Comparison of ENCODE assay signal across 16 mouse cellular contexts in genomic region chr15:81650636-81651035, GRCm38 (mm10). TPM values are rescaled to one million over a fixed set of nuclear protein-coding genes. Genes with fewer than 3 reads are reported as not detected.
DNase-seq lines count a peak whose midpoint lies in the region; ATAC-seq and TF ChIP-seq lines count a peak whose summit lies in the region.
"Had no signal": no experiment of that assay in that cellular context is flagged by ENCODE, and none has a peak within 500 bp of the region (broad histone marks: within the 10 kb centered on the region; RNA-seq: fewer than 3 reads in every experiment).

No protein-coding gene starts in this region.

- no peak overlapping the region for H3K9ac ChIP-seq in intestine, embryonic 14.5 days (ENCODE audit: low read length)
- H3K9ac ChIP-seq in intestine, postnatal 0 days (ENCODE audit: low read depth, low read length): no peak overlapping the region
- H3K9ac ChIP-seq: embryonic facial prominence, embryonic 12.5 days; hindbrain, embryonic 15.5 days; lung, embryonic 14.5 days; neural tube, embryonic 15.5 days had no signal

- H3K36me3 ChIP-seq in intestine, embryonic 14.5 days (ENCODE audit: control insufficient read depth, insufficient read depth, low read length): peaks cover 63% of the 10 kb centered on the region
- H3K36me3 ChIP-seq in intestine, postnatal 0 days (ENCODE audit: control insufficient read depth, insufficient read depth): peaks cover 48% of the 10 kb centered on the region

- H3K9me3 ChIP-seq in intestine, embryonic 14.5 days (ENCODE audit: control insufficient read depth, low read length): no peaks in the 10 kb centered on the region
- no peaks in the 10 kb centered on the region for H3K9me3 ChIP-seq in intestine, postnatal 0 days (ENCODE audit: control insufficient read depth)
- H3K9me3 ChIP-seq: embryonic facial prominence, embryonic 12.5 days; hindbrain, embryonic 15.5 days; neural tube, embryonic 15.5 days had no signal

- H3K27ac ChIP-seq in intestine, embryonic 14.5 days (ENCODE audit: low read depth): no peak overlapping the region
- H3K27ac ChIP-seq in intestine, postnatal 0 days (ENCODE audit: low read depth, low read length): no peak overlapping the region
- H3K27ac ChIP-seq: embryonic facial prominence, embryonic 12.5 days; hindbrain, embryonic 15.5 days; kidney, postnatal 0 days; neural tube, embryonic 15.5 days had no signal

- no peak for ATAC-seq in intestine, embryonic 14.5 days (replicated peaks; ENCODE audit: low FRiP score, low TSS enrichment, low read depth)
- no peak for ATAC-seq in intestine, postnatal 0 days

- H3K27me3 ChIP-seq in intestine, embryonic 14.5 days (replicated peaks; ENCODE audit: control insufficient read depth, insufficient read depth, low read length): no peaks in the 10 kb centered on the region
- no peaks in the 10 kb centered on the region for H3K27me3 ChIP-seq in intestine, postnatal 0 days (replicated peaks; ENCODE audit: control insufficient read depth, insufficient read depth, low read length)
- H3K27me3 ChIP-seq: embryonic facial prominence, embryonic 12.5 days; hindbrain, embryonic 15.5 days; neural tube, embryonic 15.5 days had no signal

- H3K4me1 ChIP-seq in intestine, embryonic 14.5 days (replicated peaks; ENCODE audit: control insufficient read depth, insufficient read depth, low read length): no peaks in the 10 kb centered on the region
- no peaks in the 10 kb centered on the region for H3K4me1 ChIP-seq in intestine, postnatal 0 days (replicated peaks; ENCODE audit: control insufficient read depth, insufficient read depth, low read length)
- H3K4me1 ChIP-seq: embryonic facial prominence, embryonic 12.5 days; hindbrain, embryonic 15.5 days; neural tube, embryonic 15.5 days had no signal

- DNase-seq in adrenal gland, postnatal 10 days: peak; percentile 54
- DNase-seq in adrenal gland, adult 18-20 months (ENCODE audit: low spot score in 2 of 2): no peak
- DNase-seq in intestine, embryonic 14.5 days (ENCODE audit: low spot score): peak; percentile 47
- peak; percentile 22 for DNase-seq in right cerebral cortex, postnatal 4 days
- no peak for DNase-seq in right cerebral cortex, adult 18-20 months
- DNase-seq in cerebellum, postnatal 36 days: peak; percentile 85
- DNase-seq in urinary bladder, postnatal 14 days (ENCODE audit: low spot score): no peak
- DNase-seq: lung, embryonic 14.5 days; retina, postnatal 1 day; thymus, postnatal 25 days had no signal

- TF ChIP-seq CTCF in intestine, postnatal 0 days (IDR thresholded peaks at IDR 0.05; ENCODE audit: low read depth): no peak

- no peak overlapping the region for H3K4me2 ChIP-seq in intestine, embryonic 14.5 days (ENCODE audit: low read length)
- no peak overlapping the region for H3K4me2 ChIP-seq in intestine, postnatal 0 days (replicated peaks; ENCODE audit: low read depth)
- H3K4me2 ChIP-seq: embryonic facial prominence, embryonic 12.5 days; hindbrain, embryonic 15.5 days; liver, embryonic 11.5 days; lung, embryonic 14.5 days; neural tube, embryonic 15.5 days had no signal

- no peak overlapping the region for H3K4me3 ChIP-seq in intestine, embryonic 14.5 days (ENCODE audit: low read depth, low read length)
- no peak overlapping the region for H3K4me3 ChIP-seq in intestine, postnatal 0 days (ENCODE audit: low read depth, low read length)
- H3K4me3 ChIP-seq: embryonic facial prominence, embryonic 12.5 days; hindbrain, embryonic 15.5 days; neural tube, embryonic 15.5 days had no signal

- 95% methylated on average over 7 of the region's 7 CpGs for WGBS in intestine, embryonic 14.5 days
- WGBS in intestine, postnatal 0 days: 88% methylated on average over 7 of the region's 7 CpGs

RNA-seq across cellular contexts. Expression of gene L3mbtl2, which starts 13.1 kb away (rescaled TPM):
- 10 to 100 TPM; 16.4 to 19.7 TPM for total RNA-seq in adrenal gland, postnatal 10 days (2021)
- total RNA-seq in adrenal gland, adult 18-20 months (2021): 10 to 100 TPM; 18.2 to 18.5 TPM
- 23.4 and 24.5 TPM in 2 replicates for polyA plus RNA-seq in intestine, embryonic 14.5 days (2014; fragmentation: Nextera tagmentation; extraction: Ambion mirVana)
- 8.3 and 8.7 TPM in 2 replicates for polyA plus RNA-seq in intestine, postnatal 0 days (2015; fragmentation: Nextera tagmentation; extraction: Ambion mirVana)

RNA-seq across cellular contexts. Expression of gene Chadl, which starts 46.5 kb away (rescaled TPM):
- total RNA-seq in adrenal gland, postnatal 10 days (2021): 1 to 10 TPM; 3.6 to 5.1 TPM
- total RNA-seq in adrenal gland, adult 18-20 months (2021): 1 to 10 TPM; 1.8 to 3.0 TPM
- 4.7 and 5.1 TPM in 2 replicates for polyA plus RNA-seq in intestine, embryonic 14.5 days (2014; fragmentation: Nextera tagmentation; extraction: Ambion mirVana)
- polyA plus RNA-seq in intestine, postnatal 0 days (2015; fragmentation: Nextera tagmentation; extraction: Ambion mirVana): 1.6 TPM in 2 replicates

Comparison
In these comparisons a context has a peak if more than half of its experiments do, and no peak if none do; other contexts are left out.
1. DNase-seq: peak in adrenal gland, postnatal 10 days (single experiment), intestine, embryonic 14.5 days (single experiment), right cerebral cortex, postnatal 4 days (single experiment) and cerebellum, postnatal 36 days (2 of 2); none in adrenal gland, adult 18-20 months (0 of 2), right cerebral cortex, adult 18-20 months (single experiment) and urinary bladder, postnatal 14 days (single experiment).